Mouse (Mus musculus): Measurements from ENCODE around the gene Gtdc1. TPM values are rescaled to one million over a fixed set of nuclear protein-coding genes. Genes with fewer than 3 reads are reported as not detected.

Gtdc1 gene
- total RNA-seq (2021): 10 to 100 TPM; 87.1 TPM

- intact Hi-C loops (cut with DNase I): loop anchor here (2.0 to 5.0 kb wide), 3 partner anchors 50 to 370 kb away; no protein-coding TSS in a partner anchor
Measured at GRCm38 (mm10) chr2:44927482-44927811, at the start of gene Gtdc1. Gene Gtdc1 (minus strand): TSS chr2:44927657.

GRCm38 (mm10) chr2:44977051-44977450, 49.6 kb upstream of the Gtdc1 start:
- intact Hi-C loops (cut with DNase I): loop anchor here (5.0 kb wide), 1 partner anchor 50 kb away; the partner anchor contains the start of gene Gtdc1
- no peak for DNase-seq (ENCODE audit: low spot score in 2 of 2)

More at GRCm38 (mm10) chr2:44927482-44927811, at the start of gene Gtdc1:
- DNase-seq (ENCODE audit: low spot score in 2 of 2): no peak

DNA sequence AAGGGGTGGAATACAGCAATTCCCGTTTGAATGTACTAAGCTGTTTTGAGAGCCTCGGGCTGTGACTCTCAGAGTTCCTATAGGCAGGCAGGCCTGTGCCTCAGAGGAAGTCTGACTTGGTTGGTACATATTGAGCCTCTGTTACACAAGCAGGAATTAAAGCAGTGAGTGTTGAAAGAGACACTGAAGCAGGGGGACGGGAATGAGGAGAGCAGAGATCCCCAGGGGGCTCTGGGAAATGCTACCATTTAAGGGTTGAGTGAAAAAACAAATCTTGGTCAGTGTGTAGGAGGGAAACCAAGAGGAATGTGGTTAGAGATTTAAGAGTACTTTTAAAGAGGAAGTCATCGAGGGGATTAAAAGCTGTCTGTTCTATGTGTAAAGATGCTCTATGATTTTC, 49.0 kb upstream of the Gtdc1 start:
- intact Hi-C loops (cut with DNase I): loop anchor here (5.0 kb wide), 1 partner anchor 49 kb away; the partner anchor contains the start of gene Gtdc1
- DNase-seq (ENCODE audit: low spot score in 2 of 2): no peak

- intact Hi-C loops (cut with DNase I): no loop called here
- DNase-seq (ENCODE audit: low spot score in 2 of 2): no peak
Measured at GRCm38 (mm10) chr2:44973828-44974227, 46.4 kb upstream of the Gtdc1 start.

DNA sequence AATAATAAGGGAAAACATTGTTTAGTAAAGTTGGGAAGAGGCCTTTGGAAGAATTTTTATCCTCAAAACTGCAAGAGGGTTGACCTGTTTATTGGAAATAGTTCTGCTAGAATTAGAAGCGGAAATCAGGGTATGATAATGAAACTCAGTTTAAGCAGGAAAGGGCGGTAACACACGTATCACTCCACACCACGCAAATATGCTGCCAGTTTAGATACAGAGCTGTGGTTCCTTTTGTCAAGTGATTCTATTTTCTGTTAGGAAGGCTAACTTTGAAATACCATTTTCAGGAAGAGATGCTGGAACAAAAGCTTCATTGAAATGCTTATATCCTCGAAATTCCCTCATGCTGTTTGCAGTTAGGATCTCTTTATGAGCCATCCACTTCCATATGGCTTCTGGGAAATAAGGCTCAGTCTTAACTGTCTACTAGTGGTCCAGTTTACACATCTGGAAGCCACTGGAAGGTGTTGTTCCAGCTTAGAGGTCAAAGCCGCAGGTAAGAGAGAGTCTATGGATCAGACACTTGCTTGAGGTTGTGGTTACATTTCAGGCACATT, 42.7 kb upstream of the Gtdc1 start:
- intact Hi-C loops (cut with DNase I): no loop called here
- no peak for DNase-seq (ENCODE audit: low spot score in 2 of 2)

GRCm38 (mm10) chr2:44969640-44970039, 42.2 kb upstream of the Gtdc1 start:
- no peak for DNase-seq (ENCODE audit: low spot score in 2 of 2)
- intact Hi-C loops (cut with DNase I): no loop called here

DNA sequence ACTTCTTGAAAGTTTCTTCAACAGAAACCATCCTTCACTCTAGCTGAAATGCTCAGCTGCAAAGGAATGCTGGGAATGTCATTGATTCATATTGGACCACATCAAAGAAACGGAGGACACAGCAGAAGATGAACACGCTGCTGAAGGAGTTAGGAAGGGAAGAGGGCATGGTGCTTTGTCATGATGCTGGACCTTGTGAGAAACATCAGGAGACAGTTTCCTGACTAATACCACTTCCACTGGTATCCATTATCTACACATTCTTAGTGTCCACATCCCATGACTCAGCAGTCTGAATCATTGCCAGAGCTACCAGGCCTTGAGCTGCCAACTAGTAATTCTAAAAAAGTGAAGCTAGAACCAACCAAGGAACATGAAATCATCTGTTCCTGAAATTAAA, 41.8 kb upstream of the Gtdc1 start:
- intact Hi-C loops (cut with DNase I): no loop called here
- no peak for DNase-seq (ENCODE audit: low spot score in 2 of 2)

DNA sequence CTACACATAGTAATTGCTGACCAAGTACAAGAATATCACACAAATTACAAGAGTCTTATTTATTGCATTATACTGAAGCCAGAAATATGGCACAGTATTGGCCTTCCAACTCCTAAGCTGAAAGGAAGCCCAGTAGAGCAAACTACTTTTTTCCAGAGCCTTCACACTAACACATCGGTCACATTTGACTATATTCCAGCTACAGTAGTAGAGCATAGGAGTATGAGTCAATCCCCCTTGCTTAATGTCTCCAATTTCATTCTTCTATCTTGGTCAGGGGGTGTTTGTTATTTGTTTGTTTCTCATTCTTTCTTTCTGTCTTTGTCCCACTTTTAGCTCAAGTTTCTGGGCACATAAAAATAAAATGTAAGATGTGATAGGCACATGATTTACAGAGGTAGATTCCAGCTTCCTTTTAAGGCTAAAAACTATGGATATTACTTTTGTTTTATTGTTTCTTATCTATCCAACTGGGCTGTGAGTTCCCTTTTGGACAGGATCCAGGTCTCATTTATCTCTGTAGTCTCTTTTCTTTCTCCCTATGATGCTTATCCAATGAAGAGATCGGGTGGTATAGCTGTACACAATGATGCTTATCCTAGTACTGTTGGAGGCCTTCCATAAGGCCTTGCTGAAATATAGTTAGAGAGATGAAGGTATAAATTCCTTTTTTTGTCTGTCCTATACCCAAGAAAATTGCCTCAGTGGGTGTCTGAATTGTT, 38.5 kb upstream of the Gtdc1 start:
- DNase-seq (ENCODE audit: low spot score in 2 of 2): no peak
- intact Hi-C loops (cut with DNase I): no loop called here

DNA sequence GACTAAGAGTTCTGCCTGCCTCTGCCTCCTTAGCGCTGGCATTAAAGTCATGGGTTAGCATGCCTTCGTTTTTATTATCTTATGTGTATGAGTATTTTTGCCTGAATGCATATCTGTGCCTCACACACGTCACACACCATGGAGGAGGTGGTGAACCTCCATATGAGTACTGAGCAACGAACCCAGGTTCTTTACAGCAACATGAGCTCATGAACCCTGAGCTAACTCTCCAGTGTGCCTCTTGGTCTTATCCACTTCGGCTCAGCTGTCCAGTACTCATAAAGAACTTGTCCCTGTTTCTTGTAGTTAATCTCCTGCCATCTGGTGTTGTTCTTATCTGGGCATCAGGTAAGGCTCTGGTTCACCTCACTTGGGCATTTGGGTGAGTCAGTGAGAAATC, 35.2 kb upstream of the Gtdc1 start:
- DNase-seq (ENCODE audit: low spot score in 2 of 2): no peak
- intact Hi-C loops (cut with DNase I): no loop called here

- intact Hi-C loops (cut with DNase I): no loop called here
- no peak for DNase-seq (ENCODE audit: low spot score in 2 of 2)
Measured at GRCm38 (mm10) chr2:44961192-44961591, 33.7 kb upstream of the Gtdc1 start.

GRCm38 (mm10) chr2:44960561-44960960, 33.1 kb upstream of the Gtdc1 start:
- DNase-seq (ENCODE audit: low spot score in 2 of 2): no peak
- intact Hi-C loops (cut with DNase I): no loop called here

DNA sequence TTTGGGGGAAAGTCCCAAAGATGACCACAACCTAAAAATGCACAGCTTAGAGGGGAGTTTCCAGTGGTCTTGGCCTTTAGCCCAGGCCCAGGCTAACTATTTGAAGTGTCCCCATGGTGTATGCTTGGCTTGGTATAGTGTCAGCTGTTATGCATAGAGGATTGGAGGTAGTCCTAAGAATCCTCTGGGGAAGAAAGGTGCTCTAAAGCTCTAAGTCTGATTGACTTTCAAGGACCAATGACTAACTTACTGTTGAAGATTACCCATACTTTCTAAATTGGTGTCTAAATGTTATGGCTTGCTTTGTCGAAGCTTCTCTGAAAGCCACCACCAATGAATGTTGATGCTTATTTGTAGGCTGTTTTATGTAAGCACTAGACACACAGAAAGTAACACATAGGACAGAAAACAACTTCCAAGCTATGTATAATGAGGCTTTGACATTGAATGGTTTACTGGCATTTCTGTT, 29.9 kb upstream of the Gtdc1 start:
- intact Hi-C loops (cut with DNase I): no loop called here
- DNase-seq (ENCODE audit: low spot score in 2 of 2): no peak

- intact Hi-C loops (cut with DNase I): no loop called here
Measured at GRCm38 (mm10) chr2:44956232-44956631, 28.8 kb upstream of the Gtdc1 start.

DNA sequence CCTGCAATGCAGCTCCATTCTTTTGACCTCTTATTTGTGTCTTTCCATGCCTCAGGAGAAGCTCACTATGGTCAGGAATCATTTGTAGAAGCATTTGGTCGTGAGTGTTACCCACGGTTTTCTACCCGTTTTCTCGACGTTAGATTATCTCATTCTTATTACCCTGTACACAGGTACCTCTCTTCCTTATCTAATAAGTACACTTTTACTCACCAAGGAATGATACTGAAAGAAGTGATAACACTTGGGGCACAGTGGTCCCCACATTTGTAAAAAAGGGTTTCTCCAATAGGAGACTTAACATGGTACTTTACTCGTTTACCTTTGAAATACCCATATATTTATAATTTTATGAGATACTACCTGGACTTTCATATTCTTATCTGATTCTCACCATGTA, 28.0 kb upstream of the Gtdc1 start:
- no peak for DNase-seq (ENCODE audit: low spot score in 2 of 2)
- intact Hi-C loops (cut with DNase I): no loop called here

More at GRCm38 (mm10) chr2:44956232-44956631, 28.8 kb upstream of the Gtdc1 start:
- DNase-seq (ENCODE audit: low spot score in 2 of 2): no peak

- no peak for DNase-seq (ENCODE audit: low spot score in 2 of 2)
- intact Hi-C loops (cut with DNase I): no loop called here
Measured at GRCm38 (mm10) chr2:44954180-44954579, 26.7 kb upstream of the Gtdc1 start.

DNA sequence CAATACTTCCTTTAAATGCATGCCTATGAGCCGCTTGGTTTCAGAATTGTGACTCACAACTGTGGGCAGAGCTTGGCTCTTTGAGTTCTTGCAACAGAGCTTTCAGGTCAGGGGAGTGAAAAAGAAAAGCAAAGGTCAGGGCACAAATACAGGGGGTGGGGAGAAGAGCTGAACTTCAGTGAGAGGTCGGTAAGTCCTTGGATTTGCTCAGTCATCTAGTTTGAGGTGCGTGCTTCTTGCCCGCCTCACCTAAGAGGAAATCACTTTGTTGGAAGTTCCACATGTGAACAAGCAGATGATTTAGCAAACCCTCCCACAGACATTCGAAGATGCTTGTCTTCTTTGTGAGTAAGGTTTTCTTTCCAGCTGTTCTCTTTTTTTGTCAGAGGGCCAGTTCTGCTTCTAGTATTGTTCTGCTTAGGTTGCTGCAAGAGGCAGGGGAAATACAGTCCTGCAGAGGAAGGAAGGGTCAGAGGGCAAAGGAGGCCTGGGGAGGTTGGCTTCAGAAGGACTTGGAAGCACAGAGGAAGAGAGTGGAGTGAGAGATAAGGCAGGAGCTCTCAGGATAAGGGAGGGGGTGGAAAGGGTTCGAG, 25.5 kb upstream of the Gtdc1 start:
- intact Hi-C loops (cut with DNase I): no loop called here
- DNase-seq (ENCODE audit: low spot score in 2 of 2): no peak

DNA sequence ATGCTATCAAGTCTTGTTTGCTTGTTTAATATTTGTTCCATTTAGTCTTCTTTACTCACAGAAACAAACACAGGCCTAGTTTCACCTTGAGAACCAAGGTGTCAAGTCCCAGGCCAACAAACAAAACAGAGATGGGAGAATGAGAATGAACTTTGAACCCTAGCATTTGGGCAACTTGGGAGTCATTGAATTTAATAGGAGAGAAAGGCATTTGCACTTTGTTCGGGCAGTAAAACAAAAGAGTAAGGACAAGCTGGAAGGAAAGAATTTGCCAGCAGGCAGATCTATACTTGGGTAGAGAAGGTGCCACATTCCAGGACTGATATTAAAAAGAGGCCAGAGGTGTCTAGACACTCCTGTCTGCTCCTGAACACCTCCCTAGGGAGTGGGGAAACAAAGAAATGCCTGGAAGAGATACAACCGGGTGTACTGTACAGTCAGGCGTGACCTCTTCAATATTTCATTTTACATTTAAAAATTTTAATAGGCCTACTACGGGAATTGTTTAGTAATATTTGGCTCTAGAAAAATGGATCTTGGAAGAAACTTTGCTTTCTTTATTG, 24.3 kb upstream of the Gtdc1 start:
- DNase-seq (ENCODE audit: low spot score in 2 of 2): no peak
- intact Hi-C loops (cut with DNase I): no loop called here

- no peak for DNase-seq (ENCODE audit: low spot score in 2 of 2)
- intact Hi-C loops (cut with DNase I): no loop called here
Measured at GRCm38 (mm10) chr2:44944689-44945088, 17.2 kb upstream of the Gtdc1 start.

DNA sequence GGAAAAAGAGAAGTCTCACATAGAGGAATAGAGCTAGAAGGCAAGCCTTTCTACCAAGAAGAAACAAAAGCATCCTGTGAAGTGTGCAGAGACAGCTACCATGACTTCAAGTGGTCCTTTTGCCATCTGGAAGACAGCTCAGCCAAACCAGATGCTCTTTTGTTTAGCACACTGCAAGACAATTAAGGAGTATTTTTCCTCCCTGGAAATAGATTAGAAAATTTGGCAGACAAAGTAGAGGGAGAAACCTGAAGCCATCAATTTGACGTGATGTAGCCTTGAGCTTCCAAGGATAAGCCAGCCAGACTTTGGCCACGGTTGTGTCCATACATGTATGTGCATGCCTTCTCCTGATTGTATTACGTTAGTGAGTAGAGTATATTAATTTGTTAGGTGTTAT, 3.5 kb upstream of the Gtdc1 start:
- DNase-seq (ENCODE audit: low spot score in 2 of 2): no peak
- intact Hi-C loops (cut with DNase I): no loop called here

DNA sequence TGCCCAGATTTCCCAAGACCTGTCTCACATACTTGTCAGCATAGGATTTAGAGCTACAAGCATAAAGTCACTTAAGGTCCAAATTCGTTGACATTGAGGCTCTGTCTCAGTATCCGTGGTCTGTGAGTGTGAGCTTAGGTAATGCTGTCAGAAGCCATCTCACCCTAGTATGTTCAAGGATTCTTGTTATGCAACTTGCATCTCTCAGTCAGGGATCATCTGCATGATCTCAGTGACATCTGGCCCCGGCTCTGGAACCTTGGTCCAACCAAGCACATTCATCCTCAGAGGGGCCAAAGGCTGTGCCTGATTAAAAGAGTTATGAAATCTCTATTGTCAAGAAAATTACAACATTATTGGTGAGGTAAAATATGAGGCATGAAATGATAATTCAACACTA, 1.2 kb upstream of the Gtdc1 start:
- intact Hi-C loops (cut with DNase I): loop anchor here (5.0 kb wide), 2 partner anchors 49 to 371 kb away; no protein-coding TSS in a partner anchor
- DNase-seq (ENCODE audit: low spot score in 2 of 2): no peak
